Mouse (Mus musculus): Measurements from ENCODE around the gene Smpd4. TPM values are rescaled to one million over a fixed set of nuclear protein-coding genes. Genes with fewer than 3 reads are reported as not detected.
"Not testable (repeated sequence)": the region's sequence is repeated elsewhere in the genome, so short reads cannot be mapped to it uniquely, and the experiment has no call there.

Smpd4 gene
- 59.1 and 97.3 TPM in 2 replicates for total RNA-seq (2015; ENCODE audit: low replicate concordance)
- total RNA-seq (2017; ENCODE audit: low replicate concordance), result 32.6 and 43.5 TPM in 2 replicates

GRCm38 (mm10) chr16:17619198-17620105 is at the start of gene Smpd4:
Smpd4 (plus strand) TSS chr16:17619354.
- peak; percentile 80 for ATAC-seq (replicated peaks; ENCODE audit: low FRiP score, poor library complexity, severe bottlenecking)

GRCm38 (mm10) chr16:17575870-17576824 is 43.0 kb upstream of the Smpd4 start:
- ATAC-seq (replicated peaks; ENCODE audit: low FRiP score, poor library complexity, severe bottlenecking), result peak; percentile 32; the same call in 1 of the 2 replicates

DNA sequence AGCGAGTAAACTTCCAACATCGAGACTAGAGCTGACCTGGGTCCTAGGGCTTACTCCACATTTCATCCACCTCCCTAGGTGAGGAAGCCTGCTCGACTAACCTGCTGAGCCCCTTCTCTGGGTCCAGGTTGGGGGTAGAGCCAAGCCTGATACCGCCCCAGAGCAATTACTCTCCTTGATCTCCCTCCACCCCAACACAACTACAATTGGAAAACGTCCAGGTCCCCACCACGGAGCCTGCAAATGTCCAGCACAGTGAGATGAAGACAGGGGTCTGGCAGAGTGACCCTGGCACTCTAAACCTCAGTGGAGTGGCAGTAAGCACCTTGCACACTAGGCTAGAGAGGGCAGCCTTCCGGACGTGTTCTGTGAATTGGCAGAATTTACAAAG is 42.3 kb upstream of the Smpd4 start:
- 0 out of 2 replicates have a peak, but pooled peaks have one; percentile 8 for ATAC-seq (replicated peaks; ENCODE audit: low FRiP score, poor library complexity, severe bottlenecking)

- peak; percentile 67 for ATAC-seq (replicated peaks; ENCODE audit: low FRiP score, poor library complexity, severe bottlenecking)
Measured at GRCm38 (mm10) chr16:17583064-17583463, 36.1 kb upstream of the Smpd4 start, which contains the start of gene Slc7a4. Slc7a4 (minus strand) TSS chr16:17583214.

GRCm38 (mm10) chr16:17584555-17584954 is 34.6 kb upstream of the Smpd4 start:
- no peak for ATAC-seq (replicated peaks; ENCODE audit: low FRiP score, poor library complexity, severe bottlenecking)

- ATAC-seq (replicated peaks; ENCODE audit: low FRiP score, poor library complexity, severe bottlenecking), result no peak
Measured at GRCm38 (mm10) chr16:17590731-17591130, 28.4 kb upstream of the Smpd4 start.

GRCm38 (mm10) chr16:17600944-17601562 is 18.1 kb upstream of the Smpd4 start:
- no peak for ATAC-seq (replicated peaks; ENCODE audit: low FRiP score, poor library complexity, severe bottlenecking)

GRCm38 (mm10) chr16:17604941-17605340 is 14.2 kb upstream of the Smpd4 start:
- no peak for ATAC-seq (replicated peaks; ENCODE audit: low FRiP score, poor library complexity, severe bottlenecking)

DNA sequence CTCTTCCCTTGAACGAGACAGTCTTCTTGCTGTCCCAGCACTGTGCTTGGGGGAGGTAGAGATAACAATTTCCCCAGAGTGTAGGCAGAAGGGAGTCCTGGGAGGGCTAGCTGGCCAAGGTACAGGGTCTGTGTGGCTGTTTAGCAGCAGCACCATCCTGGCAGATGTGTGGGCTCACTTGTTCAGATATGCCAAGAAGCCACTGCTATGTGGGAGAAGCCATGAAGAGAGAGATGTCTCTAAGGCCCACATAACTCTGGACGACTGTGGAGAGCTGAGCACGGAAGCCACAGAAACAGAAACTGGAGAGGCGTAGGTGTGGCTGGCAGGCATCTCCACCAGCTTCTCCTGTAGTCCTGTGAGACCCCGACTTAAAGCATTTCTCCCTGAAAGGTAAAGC is 13.5 kb upstream of the Smpd4 start:
- no peak for ATAC-seq (replicated peaks; ENCODE audit: low FRiP score, poor library complexity, severe bottlenecking)

GRCm38 (mm10) chr16:17611383-17611782 is 7.8 kb upstream of the Smpd4 start:
- no peak for ATAC-seq (replicated peaks; ENCODE audit: low FRiP score, poor library complexity, severe bottlenecking)

- ATAC-seq (replicated peaks; ENCODE audit: low FRiP score, poor library complexity, severe bottlenecking), result not testable (repeated sequence)
Measured at GRCm38 (mm10) chr16:17614740-17615139, 4.4 kb upstream of the Smpd4 start.

- ATAC-seq (replicated peaks; ENCODE audit: low FRiP score, poor library complexity, severe bottlenecking), result no peak
Measured at GRCm38 (mm10) chr16:17616212-17616611, 2.9 kb upstream of the Smpd4 start.

- ATAC-seq (replicated peaks; ENCODE audit: low FRiP score, poor library complexity, severe bottlenecking), result peak; percentile 82
Measured at GRCm38 (mm10) chr16:17617922-17618565, 1.1 kb upstream of the Smpd4 start.

DNA sequence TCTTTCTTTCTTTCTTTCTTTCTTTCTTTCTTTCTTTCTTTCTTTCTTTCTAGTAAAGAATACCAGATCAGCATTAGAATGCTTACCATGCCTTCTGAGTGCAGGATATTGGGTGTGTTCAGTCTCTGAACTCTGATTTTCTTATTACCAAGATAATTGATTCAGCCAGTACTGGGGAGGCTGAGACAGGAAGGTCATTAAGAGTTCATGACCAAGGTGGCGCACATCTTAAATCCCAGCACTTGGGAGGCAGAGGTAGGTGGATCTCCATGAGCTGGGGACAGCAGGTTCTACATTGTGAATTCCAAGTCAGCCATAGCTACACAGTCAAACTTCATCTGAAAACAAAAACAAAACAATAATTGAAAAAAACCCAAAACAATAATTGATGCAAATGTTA is 2.8 kb downstream of the Smpd4 start:
- no peak for ATAC-seq (replicated peaks; ENCODE audit: low FRiP score, poor library complexity, severe bottlenecking)

GRCm38 (mm10) chr16:17625488-17626268 is 6.5 kb downstream of the Smpd4 start:
- peak; percentile 75 for ATAC-seq (replicated peaks; ENCODE audit: low FRiP score, poor library complexity, severe bottlenecking)

DNA sequence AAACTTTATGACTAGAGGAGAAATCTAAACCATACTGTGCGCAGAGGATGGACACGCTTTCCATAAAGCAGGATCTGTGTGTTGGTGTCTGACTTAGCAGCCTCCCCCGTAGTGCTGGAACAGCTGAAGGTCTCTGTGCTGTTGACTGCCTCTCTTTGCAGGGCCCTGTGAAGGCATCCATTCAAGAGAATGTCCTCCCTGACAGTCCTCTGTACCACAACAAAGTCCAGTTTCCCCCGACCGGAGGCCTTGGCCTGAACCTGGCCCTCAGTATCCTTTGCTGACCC is 7.1 kb downstream of the Smpd4 start:
- no peak for ATAC-seq (replicated peaks; ENCODE audit: low FRiP score, poor library complexity, severe bottlenecking)

- ATAC-seq (replicated peaks; ENCODE audit: low FRiP score, poor library complexity, severe bottlenecking), result no peak
Measured at GRCm38 (mm10) chr16:17632580-17632979, 13.4 kb downstream of the Smpd4 start.

DNA sequence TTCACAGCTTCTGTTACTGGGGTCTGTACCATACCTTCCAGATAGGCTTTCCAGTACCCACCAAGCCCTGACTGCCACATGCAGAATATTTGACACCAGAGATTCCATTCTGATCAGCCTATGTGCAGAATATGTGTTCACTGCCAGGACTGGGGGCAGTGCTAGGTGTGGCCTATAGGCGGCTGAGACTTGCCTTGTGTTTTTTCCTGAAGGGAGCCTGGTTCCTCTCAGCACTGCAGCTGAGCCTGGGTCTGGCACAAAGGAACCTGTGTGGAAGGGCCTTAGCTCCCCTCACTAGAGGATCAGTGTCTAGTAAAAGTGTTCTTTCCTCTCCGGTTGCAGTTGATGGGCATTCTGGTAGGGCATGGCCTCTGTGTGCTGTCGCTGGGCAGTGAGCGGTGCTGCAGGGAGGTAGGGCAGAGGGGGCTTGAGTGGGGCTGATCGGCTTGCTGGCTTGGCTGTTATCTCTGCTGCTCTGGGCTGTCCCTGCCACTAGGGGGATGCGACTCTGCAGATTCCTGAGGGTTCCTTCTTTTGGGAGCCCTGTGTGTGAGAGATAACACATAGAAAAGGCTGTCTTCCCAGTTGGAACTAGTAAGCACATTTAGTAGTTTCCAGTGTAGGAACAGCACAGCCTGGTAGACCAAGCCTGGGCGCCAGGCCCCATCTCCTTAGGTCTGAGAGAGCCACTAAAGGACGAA is 14.5 kb downstream of the Smpd4 start:
- ATAC-seq (replicated peaks; ENCODE audit: low FRiP score, poor library complexity, severe bottlenecking), result no peak

Data from erythroid progenitor cell, adult 5-6 weeks (primary cell).